Mouse (Mus musculus): Measurements from ENCODE around the gene Wdr62. TPM values are rescaled to one million over a fixed set of nuclear protein-coding genes. Genes with fewer than 3 reads are reported as not detected.

Gene Wdr62
- polyA plus RNA-seq, 2 experiments, result 7.5 to 14.0 TPM

- 62% methylated on average over 27 of the region's 27 CpGs for WGBS (ENCODE audit: insufficient replicate concordance)
- H3K9ac ChIP-seq (replicated peaks), result no peak overlapping the region
- peak overlapping the region; percentile 7 to 29; a peak in 2 of 4 replicates for H3K4me3 ChIP-seq (ENCODE audit: insufficient read depth in 1 of 2, low read depth in 2 of 2, low read length in 2 of 2)
- H3K4me2 ChIP-seq (ENCODE audit: low read depth), result peak overlapping the region; percentile 34
- H3K27me3 ChIP-seq (ENCODE audit: control insufficient read depth, insufficient read depth, low read length), result no peaks in the 10 kb centered on the region
- TF ChIP-seq CTCF (IDR thresholded peaks at IDR 0.05; ENCODE audit: low read depth) (no peak), EP300 (IDR thresholded peaks at IDR 0.05; ENCODE audit: low read depth) (no peak)
- H3K9me3 ChIP-seq (ENCODE audit: control insufficient read depth, low read length), result no peaks in the 10 kb centered on the region
- H3K36me3 ChIP-seq (replicated peaks; ENCODE audit: control insufficient read depth, insufficient read depth, low read depth), result no peaks in the 10 kb centered on the region
- H3K27ac ChIP-seq, result no peak overlapping the region
- DNase-seq (ENCODE audit: low read depth in 3 of 3, low spot score in 3 of 3), result no peak
- no peak for ATAC-seq (ENCODE audit: insufficient read depth)
- peaks cover 0 to 6% of the 10 kb centered on the region in 2 experiments; a peak in 1 of 4 replicates for H3K4me1 ChIP-seq (replicated peaks; ENCODE audit: control insufficient read depth in 2 of 2, insufficient read depth in 2 of 2, low read length in 1 of 2)
These were observed 33.6 kb upstream of the Wdr62 start for GRCm38 (mm10) chr7:30313666-30314320.

- ATAC-seq (ENCODE audit: insufficient read depth) (no peak), DNase-seq (ENCODE audit: low read depth in 3 of 3, low spot score in 3 of 3) (no peak)
- 72% methylated on average over 12 of the region's 12 CpGs for WGBS (ENCODE audit: insufficient replicate concordance)
- Histone ChIP-seq H3K4me2 (ENCODE audit: low read depth) (no peak overlapping the region), H3K4me1 (replicated peaks; ENCODE audit: control insufficient read depth in 2 of 2, insufficient read depth in 2 of 2, low read length in 1 of 2) (peaks cover 0 to 11% of the 10 kb centered on the region in 2 experiments; a peak in 2 of 4 replicates), H3K27me3 (ENCODE audit: control insufficient read depth, insufficient read depth, low read length) (no peaks in the 10 kb centered on the region), H3K36me3 (replicated peaks; ENCODE audit: control insufficient read depth, insufficient read depth, low read depth) (no peaks in the 10 kb centered on the region), H3K27ac (no peak overlapping the region), H3K9ac (replicated peaks) (no peak overlapping the region), H3K9me3 (ENCODE audit: control insufficient read depth, low read length) (no peaks in the 10 kb centered on the region), H3K4me3 (ENCODE audit: insufficient read depth in 1 of 2, low read depth in 2 of 2, low read length in 2 of 2) (no peak overlapping the region)
- no peak for TF ChIP-seq EP300 (IDR thresholded peaks at IDR 0.05; ENCODE audit: low read depth)
- TF ChIP-seq CTCF (IDR thresholded peaks at IDR 0.05; ENCODE audit: low read depth), result no peak
These were observed 29.9 kb upstream of the Wdr62 start for GRCm38 (mm10) chr7:30310136-30310535.

GRCm38 (mm10) chr7:30309395-30310129 is 29.3 kb upstream of the Wdr62 start:
- Histone ChIP-seq H3K36me3 (replicated peaks; ENCODE audit: control insufficient read depth, insufficient read depth, low read depth) (no peaks in the 10 kb centered on the region), H3K9me3 (ENCODE audit: control insufficient read depth, low read length) (no peaks in the 10 kb centered on the region), H3K9ac (replicated peaks) (no peak overlapping the region), H3K4me3 (ENCODE audit: insufficient read depth in 1 of 2, low read depth in 2 of 2, low read length in 2 of 2) (peak overlapping the region; percentile 65 to 82), H3K27ac (no peak overlapping the region), H3K27me3 (ENCODE audit: control insufficient read depth, insufficient read depth, low read length) (no peaks in the 10 kb centered on the region), H3K4me2 (ENCODE audit: low read depth) (peak overlapping the region; percentile 84), H3K4me1 (replicated peaks; ENCODE audit: control insufficient read depth in 2 of 2, insufficient read depth in 2 of 2, low read length in 1 of 2) (peaks cover 0 to 9% of the 10 kb centered on the region in 2 experiments; a peak in 2 of 4 replicates)
- DNase-seq (ENCODE audit: low read depth in 3 of 3, low spot score in 3 of 3), result no peak
- no peak for ATAC-seq (ENCODE audit: insufficient read depth)
- TF ChIP-seq CTCF (IDR thresholded peaks at IDR 0.05; ENCODE audit: low read depth), result no peak
- TF ChIP-seq EP300 (IDR thresholded peaks at IDR 0.05; ENCODE audit: low read depth), result no peak
- 53% methylated on average over 15 of the region's 15 CpGs for WGBS (ENCODE audit: insufficient replicate concordance)

GRCm38 (mm10) chr7:30308076-30309005 is 28.1 kb upstream of the Wdr62 start, which contains the start of gene Alkbh6:
TSS of gene Alkbh6 (plus strand) at chr7:30308717.
- Histone ChIP-seq H3K4me3 (ENCODE audit: insufficient read depth in 1 of 2, low read depth in 2 of 2, low read length in 2 of 2) (peak within 1 kb of the TSS; percentile 65 to 82), H3K9me3 (ENCODE audit: control insufficient read depth, low read length) (no peaks in the 10 kb centered on the region), H3K36me3 (replicated peaks; ENCODE audit: control insufficient read depth, insufficient read depth, low read depth) (no peaks in the 10 kb centered on the region), H3K4me2 (ENCODE audit: low read depth) (peak within 1 kb of the TSS; percentile 84), H3K9ac (replicated peaks) (peak within 1 kb of the TSS; percentile 62), H3K4me1 (replicated peaks; ENCODE audit: control insufficient read depth in 2 of 2, insufficient read depth in 2 of 2, low read length in 1 of 2) (peaks cover 0 to 9% of the 10 kb centered on the region in 2 experiments; a peak in 2 of 4 replicates), H3K27me3 (ENCODE audit: control insufficient read depth, insufficient read depth, low read length) (no peaks in the 10 kb centered on the region), H3K27ac (no peak within 1 kb of the TSS)
- no peak; the same call in 1 of the 2 replicates for TF ChIP-seq CTCF (IDR thresholded peaks at IDR 0.05; ENCODE audit: low read depth)
- TF ChIP-seq EP300 (IDR thresholded peaks at IDR 0.05; ENCODE audit: low read depth), result no peak
- peak; percentile 82 to 85 (median 85) for DNase-seq (ENCODE audit: low read depth in 3 of 3, low spot score in 3 of 3)
- 5% methylated on average over 27 of the region's 27 CpGs for WGBS (ENCODE audit: insufficient replicate concordance)
- ATAC-seq (ENCODE audit: insufficient read depth), result peak; percentile 98
